Mouse (Mus musculus) thymus, postnatal 25 days (tissue): ENCODE measurements around the gene Nol6.

Experiments used
- DNase-seq: peaks from one replicate; pipeline ENCODE4 v3.0.0; 2022

Gene Nol6

GRCm38 (mm10) chr4:41124180-41124951 is at the start of gene Nol6:
Gene Nol6, minus strand, starts transcription at chr4:41124455.
- peak; percentile 96 for DNase-seq

- DNase-seq: no peak
These were observed 46.7 kb upstream of the Nol6 start for GRCm38 (mm10) chr4:41170970-41171369.

- peak; percentile 55 for DNase-seq
These were observed 41.6 kb upstream of the Nol6 start for GRCm38 (mm10) chr4:41165693-41166475.

- no peak for DNase-seq
These were observed 40.7 kb upstream of the Nol6 start for GRCm38 (mm10) chr4:41164974-41165373.

- DNase-seq: no peak
These were observed 37.0 kb upstream of the Nol6 start for GRCm38 (mm10) chr4:41161232-41161631.

GRCm38 (mm10) chr4:41158251-41158650 is 34.0 kb upstream of the Nol6 start:
- DNase-seq: no peak

GRCm38 (mm10) chr4:41156961-41157360 is 32.7 kb upstream of the Nol6 start:
- no peak for DNase-seq

GRCm38 (mm10) chr4:41153146-41153545 is 28.9 kb upstream of the Nol6 start:
- DNase-seq: no peak

GRCm38 (mm10) chr4:41151186-41151585 is 26.9 kb upstream of the Nol6 start:
- no peak for DNase-seq

- DNase-seq: no peak
These were observed 25.6 kb upstream of the Nol6 start for GRCm38 (mm10) chr4:41149891-41150290.

GRCm38 (mm10) chr4:41142601-41143000 is 18.3 kb upstream of the Nol6 start:
- DNase-seq: no peak

- DNase-seq: no peak
These were observed 16.1 kb upstream of the Nol6 start for GRCm38 (mm10) chr4:41140174-41140875.

- no peak for DNase-seq
These were observed 12.6 kb upstream of the Nol6 start for GRCm38 (mm10) chr4:41136811-41137210.

GRCm38 (mm10) chr4:41136454-41136805 is 12.2 kb upstream of the Nol6 start:
- no peak for DNase-seq

- peak; percentile 73 for DNase-seq
These were observed 11.6 kb upstream of the Nol6 start, which contains the start of gene Ube2r2 for GRCm38 (mm10) chr4:41135711-41136453. Gene Ube2r2, plus strand, starts transcription at chr4:41135743.

GRCm38 (mm10) chr4:41134935-41135710 is 10.9 kb upstream of the Nol6 start:
- DNase-seq: peak; percentile 84

- DNase-seq: no peak
These were observed 9.5 kb upstream of the Nol6 start for GRCm38 (mm10) chr4:41133529-41134291.

- DNase-seq: no peak
These were observed 8.2 kb upstream of the Nol6 start for GRCm38 (mm10) chr4:41132471-41132870.

- no peak for DNase-seq
These were observed 5.6 kb upstream of the Nol6 start for GRCm38 (mm10) chr4:41129836-41130235.

- peak; percentile 68 for DNase-seq
These were observed 5.2 kb upstream of the Nol6 start for GRCm38 (mm10) chr4:41129406-41129805.

GRCm38 (mm10) chr4:41118706-41119292 is 5.5 kb downstream of the Nol6 start:
- peak; percentile 63 for DNase-seq
